Mouse (Mus musculus) neural tube, embryonic 15.5 days (tissue): ENCODE measurements around the gene Mc1r. TPM values are rescaled to one million over a fixed set of nuclear protein-coding genes. Genes with fewer than 3 reads are reported as not detected.

ENCODE experiments used
- ATAC-seq: fragments of 200-750 bp; cut with Nextera tagmentation; 2 replicates; pipeline ENCODE4 v1.8.0; 2017; ENCODE audit warnings: mild to moderate bottlenecking, moderate TSS enrichment, moderate library complexity; ENCODE audit not compliant: low FRiP score
- H3K27ac ChIP-seq: fragments of 300-500 bp; sonication (generic); replicated peaks from 2 replicates; pipeline ENCODE4 v1.5.1; 2015; ENCODE audit warnings: mild to moderate bottlenecking, inconsistent platforms
- H3K27me3 ChIP-seq: fragments of 300-500 bp; sonication (generic); replicated peaks from 2 replicates; pipeline ENCODE4 v1.6.1; 2015; ENCODE audit warnings: inconsistent platforms
- H3K36me3 ChIP-seq: fragments of 300-500 bp; sonication (generic); 2 replicates; pipeline ENCODE4 v1.6.1; 2015; ENCODE audit warnings: inconsistent platforms
- H3K4me1 ChIP-seq: fragments of 300-500 bp; sonication (generic); 2 replicates; pipeline ENCODE4 v1.6.1; 2015; ENCODE audit warnings: inconsistent platforms
- H3K4me2 ChIP-seq: fragments of 300-500 bp; sonication (generic); 2 replicates; pipeline ENCODE4 v1.6.1; 2015; ENCODE audit warnings: inconsistent platforms, mild to moderate bottlenecking, moderate library complexity
- H3K4me3 ChIP-seq: fragments of 300-500 bp; sonication (generic); replicated peaks from 2 replicates; pipeline ENCODE4 v1.5.1; 2015; ENCODE audit warnings: mild to moderate bottlenecking, inconsistent platforms
- H3K9ac ChIP-seq: fragments of 300-500 bp; sonication (generic); replicated peaks from 2 replicates; pipeline ENCODE4 v1.6.1; 2015; ENCODE audit warnings: mild to moderate bottlenecking, inconsistent platforms
- H3K9me3 ChIP-seq: fragments of 300-500 bp; sonication (generic); replicated peaks from 2 replicates; pipeline ENCODE4 v1.6.1; 2016; ENCODE audit warnings: inconsistent platforms
- WGBS: fragments of 180-500 bp; shearing (Covaris S2); methylation state at CpG from one replicate; pipeline ENCODE4 v1.1.7; 2015; ENCODE audit warnings: mixed read lengths; 5-methylcytosine and 5-hydroxymethylcytosine counted together
- polyA plus RNA-seq: library from polyadenylated mRNA; unstranded; fragments of >200 nt; fragmentation: Nextera tagmentation; extraction: Ambion mirVana; gene quantifications from 2 replicates; pipeline ENCODE4 v1.2.1, GENCODE M21; 2015

Gene Mc1r
- polyA plus RNA-seq, 1 experiment from 2014 or later, result 0.20 TPM

- Histone ChIP-seq H3K9ac (no peak overlapping the region), H3K4me1 (no peaks in the 10 kb centered on the region), H3K9me3 (no peaks in the 10 kb centered on the region), H3K4me3 (no peak overlapping the region), H3K4me2 (no peak overlapping the region), H3K27ac (no peak overlapping the region), H3K27me3 (no peaks in the 10 kb centered on the region), H3K36me3 (peaks cover 97% of the 10 kb centered on the region)
- 95% methylated on average over 7 of the region's 7 CpGs for WGBS
- ATAC-seq, result no peak
Measured at GRCm38 (mm10) chr8:123389026-123389425, 17.9 kb upstream of the Mc1r start.

- Histone ChIP-seq H3K4me2 (no peak overlapping the region), H3K36me3 (peaks cover 98% of the 10 kb centered on the region), H3K4me3 (no peak overlapping the region), H3K9me3 (no peaks in the 10 kb centered on the region), H3K9ac (no peak overlapping the region), H3K4me1 (no peaks in the 10 kb centered on the region), H3K27ac (no peak overlapping the region), H3K27me3 (no peaks in the 10 kb centered on the region)
- WGBS, result 95% methylated on average over 13 of the region's 13 CpGs
- no peak for ATAC-seq
Measured at GRCm38 (mm10) chr8:123398308-123398707, 8.6 kb upstream of the Mc1r start.

- H3K36me3 ChIP-seq, result peaks cover 64% of the 10 kb centered on the region
- H3K4me3 ChIP-seq, result no peak overlapping the region
- no peak for ATAC-seq
- no peak overlapping the region for H3K4me2 ChIP-seq
- H3K9me3 ChIP-seq, result no peaks in the 10 kb centered on the region
- H3K9ac ChIP-seq, result no peak overlapping the region
- H3K27ac ChIP-seq, result no peak overlapping the region
- 93% methylated on average over 9 of the region's 9 CpGs for WGBS
- H3K27me3 ChIP-seq, result no peaks in the 10 kb centered on the region
- H3K4me1 ChIP-seq, result peaks cover 7% of the 10 kb centered on the region
Measured at GRCm38 (mm10) chr8:123401936-123402335, 5.0 kb upstream of the Mc1r start.

GRCm38 (mm10) chr8:123402730-123403326, 4.1 kb upstream of the Mc1r start:
- Histone ChIP-seq H3K27me3 (no peaks in the 10 kb centered on the region), H3K4me3 (no peak overlapping the region), H3K9ac (no peak overlapping the region), H3K9me3 (no peaks in the 10 kb centered on the region), H3K4me2 (no peak overlapping the region), H3K4me1 (peaks cover 9% of the 10 kb centered on the region), H3K27ac (no peak overlapping the region), H3K36me3 (peaks cover 57% of the 10 kb centered on the region)
- 88% methylated on average over 9 of the region's 9 CpGs for WGBS
- ATAC-seq, result no peak

GRCm38 (mm10) chr8:123404521-123404920, 2.4 kb upstream of the Mc1r start:
- H3K4me2 ChIP-seq, result no peak overlapping the region
- ATAC-seq, result no peak

GRCm38 (mm10) chr8:123407612-123408011, 705 bp downstream of the Mc1r start:
- Histone ChIP-seq H3K4me1 (peaks cover 29% of the 10 kb centered on the region), H3K27me3 (no peaks in the 10 kb centered on the region), H3K4me3 (no peak overlapping the region), H3K9me3 (no peaks in the 10 kb centered on the region), H3K27ac (no peak overlapping the region), H3K9ac (no peak overlapping the region), H3K36me3 (peaks cover 9% of the 10 kb centered on the region), H3K4me2 (no peak overlapping the region)
- no peak for ATAC-seq
- 93% methylated on average over 13 of the region's 13 CpGs for WGBS

More at GRCm38 (mm10) chr8:123404521-123404920, 2.4 kb upstream of the Mc1r start:
- WGBS, result 30% methylated on average over 8 of the region's 8 CpGs
- Histone ChIP-seq H3K4me1 (peaks cover 20% of the 10 kb centered on the region), H3K27me3 (no peaks in the 10 kb centered on the region), H3K9me3 (no peaks in the 10 kb centered on the region), H3K27ac (no peak overlapping the region), H3K36me3 (peaks cover 40% of the 10 kb centered on the region), H3K4me3 (no peak overlapping the region), H3K9ac (no peak overlapping the region)

- no peaks in the 10 kb centered on the region for H3K27me3 ChIP-seq
- H3K4me3 ChIP-seq, result 0 out of 2 replicates have a peak overlapping the region, but pooled peaks have one; percentile 78
- no peaks in the 10 kb centered on the region for H3K9me3 ChIP-seq
- no peaks in the 10 kb centered on the region for H3K36me3 ChIP-seq
- peaks cover 29% of the 10 kb centered on the region for H3K4me1 ChIP-seq
- WGBS, result 78% methylated on average over 9 of the region's 9 CpGs
- peak overlapping the region; percentile 82 for H3K4me2 ChIP-seq
- no peak for ATAC-seq
- H3K27ac ChIP-seq, result peak overlapping the region; percentile 97
- peak overlapping the region; percentile 96; the same call in 1 of the 2 replicates for H3K9ac ChIP-seq
Measured at GRCm38 (mm10) chr8:123408586-123409544, 2.0 kb downstream of the Mc1r start.

- Histone ChIP-seq H3K9ac (peak overlapping the region; percentile 96), H3K4me2 (peak overlapping the region; percentile 82), H3K9me3 (no peaks in the 10 kb centered on the region), H3K4me3 (peak overlapping the region; percentile 78), H3K4me1 (peaks cover 29% of the 10 kb centered on the region), H3K36me3 (no peaks in the 10 kb centered on the region), H3K27me3 (no peaks in the 10 kb centered on the region), H3K27ac (peak overlapping the region; percentile 97)
- ATAC-seq, result no peak
- WGBS, result 15% methylated on average over 8 of the region's 8 CpGs
Measured at GRCm38 (mm10) chr8:123410049-123410587, 3.2 kb downstream of the Mc1r start.

- H3K27ac ChIP-seq, result peak overlapping the region; percentile 97
- no peaks in the 10 kb centered on the region for H3K36me3 ChIP-seq
- H3K4me2 ChIP-seq, result peak overlapping the region; percentile 82
- H3K27me3 ChIP-seq, result no peaks in the 10 kb centered on the region
- 4% methylated on average over 11 of the region's 11 CpGs for WGBS
- peak overlapping the region; percentile 78 for H3K4me3 ChIP-seq
- ATAC-seq, result peak; percentile 26
- H3K9ac ChIP-seq, result peak overlapping the region; percentile 96
- no peaks in the 10 kb centered on the region for H3K9me3 ChIP-seq
- H3K4me1 ChIP-seq, result peaks cover 33% of the 10 kb centered on the region
Measured at GRCm38 (mm10) chr8:123410788-123411187, 3.9 kb downstream of the Mc1r start.

- H3K27ac ChIP-seq, result peak within 1 kb of the TSS; percentile 97
- peak within 1 kb of the TSS; percentile 96 for H3K9ac ChIP-seq
- under 1% methylated on average over 21 of the region's 29 CpGs for WGBS
- H3K9me3 ChIP-seq, result no peaks in the 10 kb centered on the region
- H3K4me3 ChIP-seq, result peak within 1 kb of the TSS; percentile 78
- peak within 1 kb of the TSS; percentile 82 for H3K4me2 ChIP-seq
- ATAC-seq, result peak; percentile 92
- no peaks in the 10 kb centered on the region for H3K27me3 ChIP-seq
- no peaks in the 10 kb centered on the region for H3K36me3 ChIP-seq
- peaks cover 36% of the 10 kb centered on the region for H3K4me1 ChIP-seq
Measured at GRCm38 (mm10) chr8:123411246-123411645, 4.3 kb downstream of the Mc1r start, which contains the start of gene Tubb3. Tubb3 (plus strand) TSS chr8:123411424.

GRCm38 (mm10) chr8:123411781-123412327, 4.9 kb downstream of the Mc1r start:
- Histone ChIP-seq H3K36me3 (no peaks in the 10 kb centered on the region), H3K9ac (peak overlapping the region; percentile 96), H3K4me3 (peak overlapping the region; percentile 78), H3K27me3 (no peaks in the 10 kb centered on the region), H3K4me1 (peaks cover 38% of the 10 kb centered on the region), H3K4me2 (peak overlapping the region; percentile 82), H3K27ac (peak overlapping the region; percentile 97), H3K9me3 (no peaks in the 10 kb centered on the region)
- WGBS, result 2% methylated on average over 16 of the region's 16 CpGs
- peak; percentile 60 for ATAC-seq
